Mouse (Mus musculus) cerebellum, adult 8-10 months (tissue): Measurements from ENCODE around the gene Ttc6.

ENCODE experiments used
- DNase-seq: peaks from one replicate; pipeline ENCODE4 v3.0.0; 2022

Gene Ttc6

DNA sequence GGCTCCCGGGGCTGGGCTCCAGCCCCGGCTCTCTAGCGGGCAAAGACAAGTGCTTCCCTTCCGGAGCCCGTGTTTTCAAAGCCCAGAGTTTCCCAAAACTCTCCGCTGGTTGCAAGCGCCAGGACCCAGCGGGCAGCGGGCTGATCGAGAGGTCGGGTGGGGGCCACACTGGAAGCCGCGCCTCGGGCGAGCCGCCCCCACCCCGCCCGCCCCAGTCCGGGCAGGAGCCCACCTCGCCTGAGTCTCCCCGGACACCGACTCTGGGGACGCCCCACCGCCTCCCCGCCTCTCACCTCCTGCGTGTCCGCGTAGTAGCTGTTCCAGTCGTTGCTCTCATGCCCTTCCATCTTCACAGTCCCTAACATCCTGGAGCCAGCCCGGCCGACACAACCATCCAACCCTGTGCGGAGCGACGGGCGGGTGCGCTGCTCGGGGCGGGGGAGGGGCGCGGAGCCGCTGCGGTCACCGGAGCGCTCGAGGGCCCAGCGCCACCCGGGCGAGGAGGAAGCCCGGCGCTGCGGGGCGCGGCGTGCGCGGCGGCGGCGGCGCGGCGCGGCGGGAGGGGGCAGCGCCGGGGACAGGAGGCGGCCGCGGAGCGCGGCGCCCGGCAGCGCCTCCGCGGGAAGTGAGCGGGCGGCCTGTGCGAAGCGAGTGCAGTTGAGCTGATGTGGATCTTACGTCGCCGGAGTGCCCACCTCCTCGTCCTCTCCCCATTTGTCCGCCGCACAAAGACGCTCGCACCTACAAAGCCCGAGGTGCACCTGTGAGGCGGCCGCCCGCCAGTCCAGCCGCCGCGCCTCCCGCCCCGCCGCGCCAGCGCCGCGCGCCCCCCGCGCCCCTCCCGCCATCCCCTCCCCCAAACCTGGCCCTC lies 18.3 kb upstream of the Ttc6 start:
- DNase-seq, result no peak

DNA sequence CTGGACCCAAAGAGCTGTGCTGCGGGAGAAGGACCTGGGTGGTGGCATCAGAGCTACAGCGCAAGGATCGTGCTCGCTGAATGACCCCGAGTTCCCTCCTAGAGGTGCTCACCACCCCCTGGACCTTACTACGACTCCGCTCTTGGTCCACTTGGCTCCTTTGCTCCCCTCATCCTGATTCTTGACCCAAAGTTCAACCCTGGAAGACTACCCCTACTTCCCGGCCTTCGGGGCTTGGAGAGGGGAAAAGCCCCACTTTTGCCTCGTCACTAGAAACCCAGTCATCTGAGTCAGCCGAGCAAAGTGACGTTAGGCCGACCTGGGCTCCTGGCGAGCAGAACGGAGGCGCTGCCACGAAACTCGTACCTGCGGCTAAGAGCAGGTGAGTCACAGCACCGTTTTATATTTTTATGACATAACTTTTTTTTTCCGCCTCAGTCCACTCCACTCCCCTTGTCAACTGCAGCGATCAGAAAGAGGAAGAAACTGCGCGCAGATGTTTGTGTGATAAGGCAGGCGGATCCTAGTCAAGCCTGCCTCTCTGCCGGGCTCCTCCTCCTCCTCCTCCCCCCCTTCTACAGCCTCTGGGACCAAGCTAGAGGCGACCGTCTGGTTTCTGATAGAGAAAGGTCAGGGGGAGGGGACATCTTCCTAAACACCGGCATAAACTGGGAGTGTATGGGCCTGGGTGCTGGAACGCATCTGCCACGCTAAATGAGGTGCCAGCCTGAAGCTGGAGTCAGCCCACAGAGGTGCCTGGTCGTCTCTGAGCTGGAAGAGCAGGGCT lies 17.3 kb upstream of the Ttc6 start, which contains the start of gene Foxa1:
Gene Foxa1 (minus strand): TSS at position 502 of the 787 bp plus-strand sequence.
- DNase-seq, result no peak

GRCm38 (mm10) chr12:57547890-57548289 lies 16.0 kb upstream of the Ttc6 start:
- no peak for DNase-seq

- no peak for DNase-seq
Observed at GRCm38 (mm10) chr12:57548352-57548980, 15.4 kb upstream of the Ttc6 start.

DNA sequence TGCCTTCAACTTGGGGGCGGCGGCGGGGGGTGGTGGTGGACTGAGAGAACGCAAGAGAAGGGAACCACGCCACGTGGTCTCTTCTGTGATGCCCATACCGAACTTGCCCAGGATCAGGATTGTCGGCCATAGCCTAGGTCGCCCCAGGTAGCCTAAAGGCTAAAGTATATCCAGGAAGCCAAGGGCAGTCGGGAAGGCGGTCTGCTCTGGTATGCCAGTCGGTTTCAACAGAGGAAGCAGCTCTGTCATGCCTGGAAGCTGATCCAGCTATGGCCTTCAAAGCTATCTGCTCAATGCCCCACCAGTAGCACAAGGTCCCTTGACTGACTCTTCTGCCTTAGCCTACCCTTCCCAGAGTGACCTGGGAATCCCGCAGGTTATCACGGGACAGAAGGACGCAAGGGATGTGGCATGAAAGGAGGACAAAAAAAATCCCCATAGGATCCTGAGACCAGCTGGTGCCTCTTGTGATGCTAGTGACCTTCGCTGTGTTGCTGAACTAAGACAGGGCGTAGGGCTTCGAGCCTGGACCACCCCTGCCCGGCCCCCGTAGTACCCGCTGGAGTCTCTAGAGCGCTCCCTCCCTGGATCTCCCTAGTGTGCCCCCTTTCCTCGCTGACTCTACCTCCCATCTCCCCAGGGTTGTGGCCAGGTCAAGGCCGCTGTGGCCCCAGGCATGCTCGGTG lies 14.8 kb upstream of the Ttc6 start:
- no peak for DNase-seq

DNA sequence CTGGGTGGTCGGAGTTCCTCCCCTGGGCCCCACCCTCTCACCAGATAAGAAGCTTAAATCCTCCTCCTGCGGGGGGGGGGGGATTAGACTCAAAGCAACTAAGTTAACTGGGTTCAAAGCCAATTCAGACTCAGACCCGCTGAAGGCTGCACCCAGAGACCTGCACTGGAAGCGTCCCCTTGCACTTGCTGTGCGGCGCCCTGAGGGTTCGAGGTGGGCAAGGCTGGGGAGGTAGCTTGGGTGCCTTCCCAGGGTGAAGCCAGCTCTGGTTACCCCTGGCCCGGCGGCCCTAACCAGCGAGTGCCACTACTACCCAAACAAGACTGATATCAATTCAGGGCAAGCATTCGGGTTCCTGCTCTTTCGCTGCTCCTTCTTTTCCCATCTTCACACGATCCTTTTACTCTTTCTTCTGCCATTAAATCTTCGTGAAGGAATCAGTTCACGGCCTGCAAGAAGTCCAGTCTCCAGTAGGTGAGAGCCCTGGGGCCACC lies 14.2 kb upstream of the Ttc6 start:
- DNase-seq, result no peak

DNA sequence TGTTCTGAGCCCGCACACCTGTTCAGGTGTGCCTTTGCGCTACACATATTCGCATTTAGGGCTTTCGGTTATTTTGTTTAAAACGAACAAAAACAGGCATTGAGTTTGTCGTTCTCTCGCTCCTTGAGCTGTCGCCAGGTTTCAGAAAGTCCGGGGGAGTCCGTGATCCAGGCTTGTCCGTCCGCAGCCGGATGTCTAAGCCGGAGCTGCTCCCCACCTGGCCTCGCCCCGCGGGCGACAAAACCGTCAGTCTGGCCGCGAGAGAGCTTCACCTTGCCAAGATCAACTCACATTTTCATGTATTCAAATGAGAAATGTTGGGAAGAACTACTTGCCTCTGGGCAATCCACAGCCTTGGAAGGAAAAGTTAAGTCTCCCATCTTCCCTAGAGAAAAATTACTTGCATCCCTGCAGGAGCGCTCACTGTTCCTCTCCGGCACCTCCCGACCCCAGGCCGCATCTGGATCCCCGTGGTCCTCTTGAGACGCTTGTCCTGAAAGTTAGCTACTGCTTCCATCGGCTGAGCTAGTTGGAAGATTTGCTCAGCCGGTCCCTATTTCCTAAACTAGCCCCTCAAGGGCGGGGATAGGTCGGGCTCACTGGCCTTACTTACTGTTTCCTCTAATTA lies 13.6 kb upstream of the Ttc6 start:
- no peak for DNase-seq

DNA sequence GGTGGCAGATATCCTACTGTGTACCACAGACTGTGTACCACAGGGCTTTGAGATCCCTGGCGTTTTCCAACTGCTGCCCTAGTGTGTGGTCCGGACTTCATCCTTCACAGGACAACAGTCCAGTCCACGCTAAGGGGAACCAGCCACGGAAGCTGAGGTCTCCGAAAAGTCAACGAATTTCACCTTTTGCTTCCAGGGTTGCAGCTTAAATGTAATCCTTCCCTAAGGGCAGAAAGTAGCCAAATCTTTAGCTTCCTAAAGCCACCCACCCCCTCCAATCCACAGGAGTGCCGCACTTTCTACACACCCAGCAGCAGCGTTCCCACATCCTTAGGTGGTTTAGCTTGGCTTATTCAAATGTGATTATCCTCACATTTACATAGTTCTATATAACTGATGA lies 13.0 kb upstream of the Ttc6 start:
- DNase-seq, result no peak

- no peak for DNase-seq
Observed at GRCm38 (mm10) chr12:57552286-57552685, 11.6 kb upstream of the Ttc6 start.

DNA sequence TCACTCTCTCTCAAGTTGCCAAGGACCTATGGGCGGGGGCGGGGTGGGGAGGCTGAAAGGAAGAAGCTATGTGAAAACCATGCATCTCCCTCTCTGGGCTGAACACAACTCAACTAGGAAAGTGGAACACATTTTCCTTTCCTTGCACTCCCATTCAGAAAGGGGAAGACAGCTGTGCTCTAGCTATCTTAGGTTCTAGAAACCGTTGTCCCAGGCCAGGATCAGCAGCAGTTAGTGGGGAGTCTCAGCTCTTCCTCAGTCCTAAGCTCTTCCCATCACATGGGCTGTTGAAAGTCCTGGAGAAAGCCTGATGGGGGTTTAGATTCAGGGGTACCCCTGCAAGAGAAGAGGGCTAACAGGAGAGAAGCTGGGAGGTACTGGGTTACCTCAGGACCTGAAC lies 9.8 kb upstream of the Ttc6 start:
- no peak for DNase-seq

GRCm38 (mm10) chr12:57571773-57572172 lies 7.9 kb downstream of the Ttc6 start:
- no peak for DNase-seq

- DNase-seq, result no peak
Observed at GRCm38 (mm10) chr12:57572415-57572814, 8.5 kb downstream of the Ttc6 start.

- DNase-seq, result no peak
Observed at GRCm38 (mm10) chr12:57575931-57576628, 12.2 kb downstream of the Ttc6 start.

DNA sequence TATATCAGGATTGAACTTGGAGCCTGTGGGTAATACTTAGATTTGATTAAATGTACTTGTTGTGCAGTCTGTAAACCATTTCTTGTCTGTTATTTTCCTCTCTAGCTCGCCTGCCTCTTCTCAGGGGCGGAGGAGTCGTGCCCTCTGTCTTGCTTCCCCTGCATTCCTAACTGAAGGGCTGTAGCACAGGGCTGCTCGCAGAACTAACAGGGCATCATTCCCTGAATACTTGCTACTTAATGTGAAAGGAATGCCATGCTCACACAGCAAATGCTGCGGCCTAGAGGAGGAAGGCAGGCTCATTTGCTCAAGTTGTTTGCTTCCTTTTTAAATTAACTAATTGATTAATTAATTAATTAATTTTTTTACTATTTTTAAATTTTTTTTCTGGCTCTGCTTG lies 43.7 kb downstream of the Ttc6 start:
- no peak for DNase-seq

DNA sequence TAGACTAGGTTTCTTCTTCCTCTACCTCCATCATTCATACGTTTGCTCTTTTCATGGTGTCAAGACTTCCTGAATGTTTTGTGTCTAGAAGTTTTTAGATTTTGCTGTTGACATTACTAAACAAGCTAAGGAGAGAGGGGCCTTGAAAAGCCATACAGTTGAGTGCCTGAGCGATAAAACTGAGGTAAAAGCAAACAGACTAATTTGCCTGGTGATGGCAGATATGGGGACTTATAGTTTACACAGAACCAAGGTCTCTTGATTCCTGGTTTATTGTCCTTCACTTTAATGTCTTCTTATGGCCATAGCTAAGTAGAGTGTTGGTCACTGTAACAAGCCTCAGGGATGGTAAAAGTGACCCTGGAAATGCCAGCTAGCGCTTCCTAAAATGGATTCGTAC lies 51.2 kb downstream of the Ttc6 start:
- DNase-seq, result no peak

- DNase-seq, result no peak
Observed at GRCm38 (mm10) chr12:57622030-57622429, 58.1 kb downstream of the Ttc6 start.

DNA sequence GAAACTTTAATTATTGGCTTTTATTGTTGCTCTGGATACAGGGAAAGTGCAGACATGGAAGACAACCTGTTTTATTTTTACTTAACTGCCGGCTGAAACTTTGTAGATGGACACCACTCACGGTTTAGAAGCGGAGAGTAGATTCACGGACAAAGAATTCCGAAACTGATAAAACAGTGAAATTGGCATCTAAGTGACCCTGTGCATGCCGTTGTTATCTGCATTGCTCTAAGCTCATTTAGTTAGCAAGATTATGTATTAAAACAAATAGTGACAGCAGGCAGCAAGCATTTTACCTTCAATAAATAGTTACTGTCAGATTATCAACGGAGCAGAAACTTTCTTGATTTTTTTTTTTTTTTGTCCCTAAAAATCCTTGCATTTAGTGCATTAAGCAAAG lies 59.4 kb downstream of the Ttc6 start:
- DNase-seq, result no peak

- no peak for DNase-seq
Observed at GRCm38 (mm10) chr12:57624011-57624608, 60.2 kb downstream of the Ttc6 start.

- no peak for DNase-seq
Observed at GRCm38 (mm10) chr12:57650011-57650410, 86.1 kb downstream of the Ttc6 start.

GRCm38 (mm10) chr12:57650677-57651076 lies 86.8 kb downstream of the Ttc6 start:
- no peak for DNase-seq

DNA sequence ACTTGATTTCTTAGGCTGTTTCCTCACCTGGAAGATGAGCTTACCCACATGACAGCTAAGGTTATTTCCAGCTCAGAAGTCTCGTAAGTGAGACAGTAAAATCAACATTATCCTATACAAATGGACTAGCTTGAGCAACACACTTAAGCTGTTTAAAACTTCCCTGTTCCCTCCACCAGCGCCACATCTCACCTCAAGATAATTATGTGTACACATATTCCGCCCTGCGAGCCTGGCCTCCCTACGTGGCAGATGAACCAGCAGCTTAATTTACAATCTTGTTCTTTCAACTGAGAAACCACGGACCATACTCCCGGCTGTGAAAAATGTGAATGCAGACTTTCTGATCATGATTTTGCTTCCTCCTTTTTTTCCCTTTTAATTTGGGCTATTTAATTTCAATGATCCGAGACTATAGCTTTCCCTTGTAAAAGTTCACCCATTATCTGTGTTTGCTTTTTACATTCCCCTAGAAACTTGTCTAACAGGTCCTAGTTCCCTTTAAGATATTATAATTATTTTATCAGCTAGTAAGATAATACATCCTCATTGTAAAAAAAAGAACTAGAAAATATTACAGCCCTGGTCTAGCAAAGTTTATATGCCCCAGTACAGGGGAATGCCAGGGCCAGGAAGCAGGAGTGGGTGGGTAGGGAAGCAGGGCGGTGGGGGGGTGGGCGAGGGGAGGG lies 99.2 kb downstream of the Ttc6 start:
- DNase-seq, result no peak
